Mouse (Mus musculus) cerebral cortex, adult 2 months (tissue): ENCODE measurements around the gene Tmem63a.

Source experiments
- WGBS: fragments of 180-500 bp; shearing (Covaris S2); methylation state at CpG from one replicate; pipeline ENCODE4 v1.1.7; 2018; 5-methylcytosine and 5-hydroxymethylcytosine counted together

The Tmem63a gene

DNA sequence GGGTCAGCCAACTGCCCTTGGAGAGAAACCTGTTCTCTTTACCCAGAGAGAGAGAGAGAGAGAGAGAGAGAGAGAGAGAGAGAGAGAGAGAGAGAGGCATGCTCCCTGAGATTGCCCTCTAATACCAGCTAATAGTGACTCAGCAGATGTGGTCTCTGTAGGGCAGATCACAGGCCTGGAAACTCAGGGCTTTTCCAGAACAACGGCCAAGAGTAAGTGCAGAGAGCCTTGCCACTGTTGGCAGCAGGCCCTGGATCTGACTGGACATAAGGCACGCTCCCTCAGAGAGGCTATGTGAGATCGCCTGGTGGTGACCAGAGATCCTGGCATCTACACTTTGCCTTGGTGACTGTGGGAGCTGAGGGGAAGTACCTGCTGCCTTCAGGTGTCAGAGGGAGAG, 67.6 kb downstream of the Tmem63a start:
- WGBS = 51% methylated on average over 3 of the region's 3 CpGs

DNA sequence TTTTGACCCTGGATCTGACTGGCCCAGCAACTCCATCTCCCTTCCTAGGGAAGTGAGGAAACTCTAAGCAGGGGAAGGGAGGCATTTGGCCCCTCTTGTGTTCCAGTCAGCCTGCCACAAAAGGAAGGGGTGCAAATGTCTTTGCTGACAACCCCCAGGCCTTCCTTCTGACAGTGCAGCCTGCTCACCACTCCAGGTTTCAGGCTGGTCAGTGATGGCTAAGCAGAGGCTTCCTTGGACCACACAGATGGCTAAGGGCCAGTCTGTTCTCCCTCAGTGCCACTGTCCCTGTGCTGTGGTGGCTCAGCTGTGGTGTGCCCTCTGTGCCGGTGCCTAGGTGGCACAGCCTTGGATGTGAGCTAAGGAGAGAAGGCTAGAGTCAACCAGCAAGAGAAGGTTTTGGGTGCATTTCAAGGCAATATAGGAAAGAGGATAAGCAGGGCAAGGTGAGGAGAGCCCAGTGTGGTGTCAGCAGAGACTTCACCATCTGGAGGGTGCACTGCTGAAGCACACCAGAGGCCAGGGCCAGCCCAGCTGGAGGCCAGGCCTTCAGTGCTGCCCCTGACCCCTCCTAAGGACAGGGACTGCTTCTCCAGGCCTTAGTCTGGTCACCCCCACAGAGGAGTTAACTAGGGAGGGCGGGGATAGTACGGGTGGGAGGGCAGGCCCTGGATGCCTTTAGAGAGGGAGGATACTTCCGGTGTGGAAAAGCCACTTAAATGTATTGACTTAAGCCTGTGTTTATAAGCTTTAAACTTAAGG, 68.2 kb downstream of the Tmem63a start:
- 75% methylated on average over 4 of the region's 4 CpGs for WGBS

DNA sequence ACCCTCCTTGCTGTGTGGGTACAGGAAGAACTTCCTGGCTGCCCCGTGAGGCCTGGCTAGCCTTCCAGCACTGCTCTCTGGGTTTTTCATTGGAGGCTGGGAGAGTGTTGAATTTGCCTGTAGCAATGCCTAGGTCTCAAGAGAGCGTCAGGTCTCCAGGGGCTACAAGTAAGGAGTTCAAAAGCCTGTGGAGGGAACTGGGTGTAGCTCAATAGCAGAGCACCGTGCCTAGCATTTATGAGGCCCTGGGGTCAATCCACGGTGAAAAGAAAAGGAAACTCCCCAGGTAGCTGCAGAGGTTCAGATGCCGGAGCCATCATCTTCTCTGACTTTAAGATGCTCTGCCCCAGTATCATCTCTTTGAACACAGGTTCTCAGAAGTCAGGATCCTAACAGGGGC, 69.5 kb downstream of the Tmem63a start:
- WGBS = 70% methylated on average over 5 of the region's 5 CpGs

DNA sequence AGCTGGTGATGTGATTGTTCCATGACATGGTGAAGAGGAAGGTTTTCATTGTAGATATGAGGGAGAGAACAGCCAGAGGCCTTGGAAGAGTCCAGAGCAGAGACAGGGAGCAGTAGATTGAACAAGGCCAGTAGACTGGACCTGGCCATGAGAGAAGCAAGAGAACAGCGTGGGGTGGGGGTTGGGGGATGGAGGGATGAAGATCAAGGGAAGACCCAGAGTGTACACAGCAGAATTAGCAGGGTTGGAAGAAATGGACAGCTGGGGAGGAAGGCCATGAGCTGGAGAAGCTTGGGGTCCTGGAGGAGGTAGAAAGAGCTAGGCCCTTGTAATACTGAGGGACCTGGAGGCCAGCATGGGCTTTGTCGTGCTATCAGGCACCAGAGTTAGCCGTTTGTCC, 70.3 kb downstream of the Tmem63a start:
- 93% methylated on average over 3 of the region's 3 CpGs for WGBS

DNA sequence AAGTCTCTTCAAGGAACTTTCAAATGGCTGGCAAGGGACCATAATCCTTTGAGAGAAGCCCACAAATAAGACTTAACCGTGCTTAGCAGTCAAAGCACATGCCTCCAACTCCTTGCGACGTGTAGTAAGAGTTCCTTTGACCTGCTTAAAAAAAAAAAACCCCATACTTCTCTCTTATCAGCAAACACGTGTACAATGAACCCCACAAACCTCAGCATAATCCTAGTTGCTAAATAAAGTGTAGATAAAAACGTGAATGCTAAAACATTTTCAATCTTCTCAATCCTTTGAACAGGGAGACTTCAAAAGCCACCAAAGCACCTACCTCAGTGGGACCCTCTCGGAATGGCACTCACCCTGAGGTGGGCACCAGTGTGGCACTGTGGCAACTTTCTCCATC, 71.3 kb downstream of the Tmem63a start:
- 86% methylated on average over 6 of the region's 6 CpGs for WGBS

DNA sequence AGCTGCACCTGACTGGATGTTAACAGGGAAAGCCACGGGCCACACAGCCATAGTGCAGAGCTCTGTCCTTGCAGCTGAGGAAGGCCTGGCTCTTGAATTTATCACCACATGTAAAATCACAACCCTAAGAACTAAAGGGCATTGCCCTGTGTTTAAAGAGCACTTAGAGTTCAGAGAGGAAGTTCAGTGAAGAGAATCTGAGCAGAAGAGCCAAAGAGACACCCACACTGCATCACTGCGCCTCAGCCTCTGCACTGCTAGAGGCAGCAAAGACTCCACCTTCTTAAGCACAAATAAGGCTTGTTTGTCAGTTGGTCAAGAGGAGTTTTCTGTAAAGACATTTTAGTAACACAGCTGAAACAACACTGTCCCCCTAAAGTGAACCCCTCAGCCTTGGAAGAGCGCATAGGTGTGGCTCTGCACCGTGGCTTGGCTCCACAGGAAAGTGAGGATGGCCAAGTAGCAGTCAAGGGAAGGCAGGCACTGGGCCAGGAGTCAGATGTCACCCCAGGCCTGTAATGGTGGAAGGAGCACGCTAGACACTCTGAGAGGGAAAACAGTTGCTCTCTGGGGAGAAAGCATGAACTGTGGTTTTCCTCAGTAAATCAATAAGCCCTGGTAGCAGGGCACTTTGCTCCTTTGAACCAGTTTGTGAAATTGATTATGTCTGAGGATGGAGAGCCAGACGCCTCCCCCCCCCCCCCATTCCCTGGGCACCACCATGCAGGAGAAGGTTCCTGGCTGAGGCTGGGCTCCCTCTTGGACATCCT, 72.8 kb downstream of the Tmem63a start:
- 71% methylated on average over 6 of the region's 6 CpGs for WGBS

DNA sequence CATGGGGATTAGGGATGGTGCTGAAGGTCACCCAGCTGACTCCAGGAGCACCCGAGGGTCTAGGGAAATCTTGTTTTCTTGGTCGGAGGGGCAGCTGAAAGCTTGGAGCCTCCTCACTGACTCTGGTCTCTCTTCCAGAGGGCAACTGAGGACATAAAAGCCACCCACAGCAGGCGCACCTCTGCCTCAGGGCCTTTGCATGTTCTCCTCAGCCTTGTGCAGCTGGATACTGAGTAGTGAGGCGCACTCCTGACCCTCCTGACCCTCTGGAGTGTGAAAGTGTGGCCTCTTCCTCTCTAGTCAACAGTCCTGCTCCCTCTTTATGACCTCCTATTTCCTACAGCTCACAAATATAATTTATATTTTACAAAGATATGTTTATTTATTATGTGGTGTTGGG, 73.9 kb downstream of the Tmem63a start:
- WGBS = 81% methylated on average over 4 of the region's 4 CpGs

DNA sequence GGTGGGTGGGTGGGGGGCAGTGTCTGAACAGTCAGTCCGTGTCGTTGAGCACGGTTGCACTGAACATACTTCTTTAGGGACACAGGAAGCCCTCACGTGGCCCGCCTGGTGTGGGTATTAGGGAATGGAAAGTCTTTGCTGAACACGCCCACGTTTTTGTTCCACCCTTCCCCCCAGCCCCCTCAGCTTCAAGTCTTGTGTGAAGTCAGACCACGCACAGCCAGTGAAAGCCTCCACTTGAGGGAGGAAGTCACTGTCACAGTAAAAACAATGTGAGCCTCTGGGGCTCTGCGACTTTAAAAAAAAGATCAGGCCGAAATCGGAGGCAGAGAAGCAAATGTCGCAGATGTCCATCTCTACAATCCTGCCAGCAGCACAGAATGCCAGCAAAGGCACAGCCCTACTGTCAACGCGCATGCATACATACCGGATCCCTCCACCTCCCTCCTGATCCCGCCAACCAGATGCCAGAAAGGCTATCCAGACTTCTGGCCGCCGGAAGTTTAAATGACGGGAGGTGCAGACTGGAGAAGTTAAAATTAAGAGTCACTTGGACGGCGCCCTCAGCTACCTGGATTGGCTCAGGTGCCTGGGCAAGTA, 74.5 kb downstream of the Tmem63a start:
- WGBS = 2% methylated on average over 21 of the region's 21 CpGs

DNA sequence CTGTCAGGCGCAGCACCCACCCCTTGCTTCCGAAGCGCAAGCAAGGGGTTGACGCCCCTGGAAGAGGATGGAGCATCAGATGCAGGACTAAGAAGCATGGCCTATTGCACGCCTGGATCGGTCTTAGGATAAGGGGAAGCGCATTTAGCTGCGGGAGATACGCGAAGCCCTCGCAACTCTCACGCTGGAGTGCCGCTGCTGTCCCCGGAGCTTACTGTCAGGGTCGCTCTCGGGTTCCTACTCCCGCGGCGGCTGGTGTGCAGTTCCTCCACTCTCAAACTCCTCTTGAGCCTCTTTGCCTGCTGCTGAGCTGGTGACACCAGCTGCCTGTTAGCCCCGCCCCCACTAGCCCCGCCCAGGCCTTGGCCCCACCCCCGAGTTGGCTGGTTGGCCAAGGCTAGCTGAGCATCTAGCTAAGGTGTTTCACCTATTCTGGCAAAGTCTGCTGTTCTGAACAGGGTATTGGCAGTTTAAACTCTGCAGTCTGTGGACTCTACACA, 75.1 kb downstream of the Tmem63a start:
- WGBS = under 1% methylated on average over 22 of the region's 22 CpGs

DNA sequence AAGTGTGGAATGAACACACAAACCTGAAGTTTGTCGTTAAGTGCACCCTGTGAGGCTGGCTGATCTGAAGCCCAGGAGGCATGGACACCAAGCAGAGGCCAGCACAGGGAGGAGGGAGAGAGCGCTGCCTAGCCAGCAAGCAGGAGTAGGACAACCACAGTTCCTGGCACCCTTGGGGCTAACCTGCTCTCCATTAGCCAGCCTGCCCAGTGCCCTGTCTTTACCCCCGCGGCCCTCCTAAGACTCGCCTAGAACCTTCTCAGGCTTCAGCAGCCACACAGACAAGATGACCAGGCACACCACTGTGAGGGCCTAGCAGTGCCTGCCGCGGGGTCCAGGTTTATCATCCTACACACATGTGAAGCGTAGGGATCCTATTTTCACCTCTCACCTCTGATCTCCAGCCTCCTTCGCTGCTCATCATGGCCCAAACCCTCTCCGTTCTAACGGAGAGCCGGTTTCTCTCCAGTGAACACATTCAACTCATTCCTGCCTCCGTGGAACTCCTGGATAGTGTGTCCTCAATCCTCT, 75.8 kb downstream of the Tmem63a start:
- WGBS = 84% methylated on average over 13 of the region's 13 CpGs

DNA sequence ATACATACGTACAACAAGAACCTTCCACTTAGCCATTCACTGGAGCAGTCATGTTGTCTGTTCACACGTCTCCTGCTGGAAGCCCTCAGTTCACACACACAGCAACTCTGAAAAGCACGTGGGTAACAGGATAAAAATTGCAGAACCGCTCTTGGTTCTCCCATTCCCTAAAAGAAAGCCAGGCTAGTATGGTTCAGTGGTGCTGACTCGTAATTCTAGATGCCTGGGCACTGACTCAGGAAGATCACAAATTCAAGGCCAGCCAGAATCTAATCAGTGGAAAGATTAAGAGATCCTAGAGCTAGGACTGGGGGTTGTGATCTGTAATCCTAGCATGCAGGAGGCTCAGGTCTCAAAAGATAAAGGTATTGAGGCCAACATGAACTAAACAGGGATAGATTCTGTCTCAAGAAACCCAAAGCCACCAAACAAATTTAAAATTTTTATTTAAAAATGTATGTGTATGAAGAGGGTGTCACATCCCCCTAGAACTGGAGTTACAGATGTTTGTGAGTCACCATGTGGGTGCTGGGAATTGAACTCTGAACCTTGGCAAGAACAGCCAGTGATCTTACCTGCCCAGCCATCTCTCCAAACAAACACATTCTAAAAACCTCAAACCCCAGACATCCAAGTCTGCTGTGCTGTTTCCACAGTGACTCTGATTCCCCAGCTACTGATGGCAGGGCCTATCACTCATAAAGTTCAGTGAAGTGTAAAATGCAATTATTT, 78.8 kb downstream of the Tmem63a start, which contains the start of gene Ephx1:
Ephx1 (minus strand) TSS at position 149 of the 732 bp plus-strand sequence.
- WGBS = 58% methylated on average over 5 of the region's 5 CpGs

DNA sequence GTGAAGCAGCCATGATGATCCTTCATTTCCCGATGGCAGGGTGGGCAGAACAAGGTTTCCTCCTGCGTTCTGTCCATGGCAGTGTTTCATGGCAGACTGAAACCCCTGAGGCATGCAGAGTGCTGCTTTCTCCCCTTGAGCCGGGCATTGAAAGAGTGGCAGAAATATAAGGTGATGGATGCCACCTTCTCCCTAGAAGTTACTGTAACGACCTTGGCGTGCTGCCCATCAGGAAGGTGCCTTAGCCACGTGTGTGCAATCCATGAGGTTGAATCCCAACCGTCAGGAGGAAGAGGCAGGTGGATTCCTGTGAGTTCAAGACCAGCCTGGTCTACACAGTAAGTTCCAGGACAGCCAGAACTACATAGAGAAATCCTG, 79.3 kb downstream of the Tmem63a start:
- WGBS = 71% methylated on average over 7 of the region's 7 CpGs

DNA sequence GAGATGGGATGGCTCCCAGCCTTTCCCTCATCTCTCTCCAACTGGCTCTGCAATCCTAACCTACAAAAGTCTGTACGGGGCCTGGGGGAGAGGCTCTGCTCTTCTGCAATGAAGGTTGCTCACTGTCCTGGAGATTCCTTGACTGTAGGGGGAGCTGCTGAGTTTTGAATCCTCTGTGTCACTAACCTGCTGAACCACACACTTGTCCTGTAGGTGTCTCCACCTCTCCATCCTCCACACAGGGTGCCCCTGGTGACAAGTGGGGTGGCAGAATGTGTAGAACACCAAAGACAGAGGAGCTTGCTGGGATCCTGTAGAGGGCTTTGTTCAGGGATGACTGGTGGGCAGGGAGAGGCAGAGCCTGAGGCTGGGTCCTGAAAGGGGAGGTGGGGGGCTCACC, 80.1 kb downstream of the Tmem63a start:
- WGBS = 22% methylated on average over 1 of the region's 1 CpGs
